Mouse (Mus musculus) bone marrow macrophage, adult 2 months (primary cell): ENCODE measurements around the gene Ispd.

Experiments used
- CTCF ChIP-seq: IDR thresholded peaks from 2 replicates; pipeline ENCODE4 v1.5.1; 2012; ENCODE audit warnings: low read depth, mild to moderate bottlenecking, low read length, moderate library complexity
- POLR2A ChIP-seq: IDR thresholded peaks from 2 replicates; pipeline ENCODE4 v1.6.1; 2012; ENCODE audit warnings: mild to moderate bottlenecking, low read depth, low read length, borderline replicate concordance

- TF ChIP-seq POLR2A (no peak), CTCF (no peak)
Measured at GRCm38 (mm10) chr12:36523515-36523914, 142.3 kb downstream of the Ispd start.
